Mouse (Mus musculus): ENCODE measurements at regions not wholly inside any gene's neighbourhood (a gene's known extent, or its start where the extent isn't known, plus 50 kb on each side); places are given as distances from the start of the nearest gene placed in this dataset.

- DNase-seq: peak; percentile 81 to 88
Observed at GRCm38 (mm10) chr4:62755237-62755900, 195.7 kb downstream of the Rgs3 start.

- no peak for DNase-seq
Observed at GRCm38 (mm10) chr4:62756721-62757206, 197.1 kb downstream of the Rgs3 start.

GRCm38 (mm10) chr4:62760748-62761604 is 201.3 kb downstream of the Rgs3 start:
- peak; percentile 46 to 56 for DNase-seq

GRCm38 (mm10) chr4:62761672-62762071 is 202.0 kb downstream of the Rgs3 start:
- peak; percentile 64 to 86 for DNase-seq

- DNase-seq: peak; percentile 82 to 88
Observed at GRCm38 (mm10) chr4:62763990-62764389, 201.4 kb upstream of the Zfp618 start.

- no peak for DNase-seq
Observed at GRCm38 (mm10) chr4:62769469-62770234, 195.7 kb upstream of the Zfp618 start.

- no peak for DNase-seq
Observed at GRCm38 (mm10) chr4:62775005-62775609, 190.3 kb upstream of the Zfp618 start.

GRCm38 (mm10) chr4:62776881-62777280 is 188.5 kb upstream of the Zfp618 start:
- no peak for DNase-seq

- DNase-seq: no peak
Observed at GRCm38 (mm10) chr4:62777436-62777835, 187.9 kb upstream of the Zfp618 start.

GRCm38 (mm10) chr4:62778621-62779020 is 186.8 kb upstream of the Zfp618 start:
- DNase-seq: no peak

- peak; percentile 86 to 88 for DNase-seq
Observed at GRCm38 (mm10) chr4:62780409-62780808, 185.0 kb upstream of the Zfp618 start.

GRCm38 (mm10) chr4:62780837-62781236 is 184.5 kb upstream of the Zfp618 start:
- DNase-seq: no peak

GRCm38 (mm10) chr4:62781309-62781800 is 184.0 kb upstream of the Zfp618 start:
- DNase-seq: no peak

GRCm38 (mm10) chr4:62785711-62786110 is 179.7 kb upstream of the Zfp618 start:
- DNase-seq: no peak

GRCm38 (mm10) chr4:62789696-62790095 is 175.7 kb upstream of the Zfp618 start:
- DNase-seq: no peak

- no peak for DNase-seq
Observed at GRCm38 (mm10) chr4:62793582-62793981, 171.8 kb upstream of the Zfp618 start.

GRCm38 (mm10) chr4:62795538-62795937 is 169.8 kb upstream of the Zfp618 start:
- no peak for DNase-seq

GRCm38 (mm10) chr4:62799923-62800322 is 165.4 kb upstream of the Zfp618 start:
- no peak for DNase-seq

GRCm38 (mm10) chr4:62805841-62806240 is 159.5 kb upstream of the Zfp618 start:
- DNase-seq: no peak

GRCm38 (mm10) chr4:62806786-62807185 is 158.6 kb upstream of the Zfp618 start:
- no peak for DNase-seq

GRCm38 (mm10) chr4:62807926-62808552 is 157.3 kb upstream of the Zfp618 start:
- no peak for DNase-seq

GRCm38 (mm10) chr4:62808553-62808950 is 156.8 kb upstream of the Zfp618 start:
- no peak for DNase-seq
